12 mouse cellular contexts compared by ENCODE assay signal in the genomic region with DNA sequence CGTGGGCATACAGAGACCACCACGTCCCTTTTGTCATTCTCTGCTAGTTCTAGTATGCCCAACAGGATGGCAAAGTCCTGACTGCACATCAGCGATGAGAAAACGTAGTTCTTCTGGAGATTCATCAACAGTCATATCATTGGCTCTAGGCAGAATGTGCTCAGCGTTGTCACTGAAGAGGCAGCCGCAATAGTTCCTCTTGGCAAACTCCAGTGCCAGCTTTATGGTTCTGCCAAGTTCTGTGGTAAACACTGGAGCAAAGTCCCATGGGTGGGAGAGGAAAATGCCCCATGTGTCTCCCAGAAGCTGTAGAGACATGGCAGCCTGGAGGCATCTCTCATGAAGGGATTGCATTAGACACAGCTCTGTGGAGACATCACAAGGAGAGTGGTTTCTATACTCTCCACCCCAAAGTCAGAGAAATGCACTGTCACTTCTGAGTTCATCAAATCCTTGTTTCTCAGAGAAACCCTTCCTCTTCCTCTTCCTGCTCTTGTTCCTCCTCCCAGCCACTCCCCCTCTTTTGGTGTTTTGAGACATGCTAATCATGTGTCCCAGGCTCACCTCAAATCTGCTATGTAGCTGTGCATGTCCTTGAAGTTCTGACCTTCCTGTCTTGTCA. TPM values are rescaled to one million over a fixed set of nuclear protein-coding genes. Genes with fewer than 3 reads are reported as not detected.
A peak's percentile ranks its signal among the peaks of the same experiment; 100 is the strongest.
DNase-seq lines count a peak whose midpoint lies in the region; ATAC-seq and TF ChIP-seq lines count a peak whose summit lies in the region.
"Had no signal": no experiment of that assay in that cellular context is flagged by ENCODE, and none has a peak within 500 bp of the region (broad histone marks: within the 10 kb centered on the region; RNA-seq: fewer than 3 reads in every experiment).

No protein-coding gene starts in this region.

- WGBS in liver, embryonic 16.5 days (ENCODE audit: insufficient replicate concordance) = 64% methylated on average over 6 of the region's 6 CpGs
- WGBS in liver, embryonic 11.5 days = 78% methylated on average over 6 of the region's 6 CpGs

- H3K9me3 ChIP-seq in liver, embryonic 16.5 days (replicated peaks; ENCODE audit: control insufficient read depth, low read length) = no peaks in the 10 kb centered on the region
- H3K9me3 ChIP-seq in liver, embryonic 11.5 days (ENCODE audit: control insufficient read depth, low read length) = no peaks in the 10 kb centered on the region
- H3K9me3 ChIP-seq: embryonic facial prominence, embryonic 12.5 days; limb, embryonic 12.5 days had no signal

- DNase-seq in gastrocnemius, adult 2 months = peak; percentile 67
- no peak for DNase-seq in gastrocnemius, postnatal 4 days (ENCODE audit: low spot score in 2 of 2)
- no peak for DNase-seq in liver, embryonic 11.5 days (ENCODE audit: low spot score)
- DNase-seq in adrenal gland, postnatal 25 days = peak; percentile 6
- peak; percentile 6 to 7 for DNase-seq in layer of hippocampus, postnatal 36 days
- DNase-seq: right cerebral cortex, postnatal 14 days had no signal

- H3K27me3 ChIP-seq in liver, embryonic 16.5 days (ENCODE audit: control insufficient read depth, insufficient read depth, low read depth, low read length) = no peaks in the 10 kb centered on the region
- no peaks in the 10 kb centered on the region for H3K27me3 ChIP-seq in liver, embryonic 11.5 days (replicated peaks; ENCODE audit: control insufficient read depth, insufficient read depth, low read length)
- H3K27me3 ChIP-seq: embryonic facial prominence, embryonic 12.5 days; limb, embryonic 12.5 days had no signal

- no peak for TF ChIP-seq CTCF in gastrocnemius, adult 2 months (IDR thresholded peaks at IDR 0.05)

- no peaks in the 10 kb centered on the region; the same call in none of the 2 replicates for H3K4me1 ChIP-seq in liver, embryonic 16.5 days (ENCODE audit: control insufficient read depth, low read depth, low read length)
- H3K4me1 ChIP-seq in liver, embryonic 11.5 days (replicated peaks; ENCODE audit: control insufficient read depth, insufficient read depth, low read length) = no peaks in the 10 kb centered on the region
- H3K4me1 ChIP-seq: embryonic facial prominence, embryonic 12.5 days; limb, embryonic 12.5 days had no signal

- no peak for ATAC-seq in liver, embryonic 16.5 days (ENCODE audit: low read depth)
- no peak for ATAC-seq in liver, embryonic 11.5 days (replicated peaks; ENCODE audit: low FRiP score)
- ATAC-seq in inflammation-experienced regulatory T-cells, adult 6 months = no peak
- ATAC-seq in megakaryocyte-erythroid progenitor cell, adult 5-6 weeks (replicated peaks; ENCODE audit: low FRiP score, low TSS enrichment, poor library complexity, severe bottlenecking) = no peak

- no peaks in the 10 kb centered on the region for H3K36me3 ChIP-seq in liver, embryonic 16.5 days (ENCODE audit: control insufficient read depth, insufficient read depth)
- H3K36me3 ChIP-seq in liver, embryonic 11.5 days (ENCODE audit: control insufficient read depth, insufficient read depth, low read length) = no peaks in the 10 kb centered on the region
- H3K36me3 ChIP-seq: embryonic facial prominence, embryonic 12.5 days; limb, embryonic 12.5 days had no signal

- H3K27ac ChIP-seq in gastrocnemius, adult 2 months = peak overlapping the region; percentile 63
- H3K27ac ChIP-seq in liver, embryonic 16.5 days (ENCODE audit: low read length) = peak overlapping the region; percentile 41; the same call in 1 of the 2 replicates
- no peak overlapping the region for H3K27ac ChIP-seq in liver, embryonic 11.5 days (ENCODE audit: low read depth, low read length)
- H3K27ac ChIP-seq: embryonic facial prominence, embryonic 12.5 days; hindbrain, embryonic 14.5 days; limb, embryonic 12.5 days had no signal

- H3K4me3 ChIP-seq in gastrocnemius, adult 2 months = no peak overlapping the region
- no peak overlapping the region for H3K4me3 ChIP-seq in liver, embryonic 16.5 days (ENCODE audit: low read depth, low read length)
- H3K4me3 ChIP-seq in liver, embryonic 11.5 days (ENCODE audit: low read depth, low read length) = no peak overlapping the region
- H3K4me3 ChIP-seq: embryonic facial prominence, embryonic 12.5 days; limb, embryonic 12.5 days had no signal

- no peak overlapping the region for H3K9ac ChIP-seq in liver, embryonic 16.5 days (ENCODE audit: low read depth, low read length)
- no peak overlapping the region for H3K9ac ChIP-seq in liver, embryonic 11.5 days (ENCODE audit: low read depth, low read length)
- H3K9ac ChIP-seq: embryonic facial prominence, embryonic 12.5 days; hindbrain, embryonic 14.5 days; limb, embryonic 12.5 days had no signal

- no peak overlapping the region for H3K4me2 ChIP-seq in liver, embryonic 16.5 days (ENCODE audit: low read depth, low read length)
- no peak overlapping the region for H3K4me2 ChIP-seq in liver, embryonic 11.5 days
- H3K4me2 ChIP-seq: embryonic facial prominence, embryonic 12.5 days; hindbrain, embryonic 14.5 days; limb, embryonic 12.5 days had no signal

- intact Hi-C loops in gastrocnemius, adult 2 months (cut with DNase I) = no loop called here

RNA-seq across cellular contexts. Expression of a gene that starts 54.6 kb away (rescaled TPM):
- 100 to 1,000 TPM; 474 to 554 TPM for total RNA-seq in gastrocnemius, adult 2 months (2021)
- total RNA-seq in gastrocnemius, postnatal 4 days (2021) = 100 to 1,000 TPM; 285 to 289 TPM
- polyA plus RNA-seq in liver, embryonic 16.5 days (2015; fragmentation: Nextera tagmentation; extraction: Ambion mirVana) = 70.8 and 80.5 TPM in 2 replicates
- polyA plus RNA-seq in liver, embryonic 11.5 days (2014; fragmentation: Nextera tagmentation; extraction: Ambion mirVana) = 41.6 and 42.8 TPM in 2 replicates
- total RNA-seq in adrenal gland, postnatal 25 days (2021) = 84.2 and 86.7 TPM in 2 replicates
- 10 to 100 TPM; 81.6 to 90.6 TPM for total RNA-seq in layer of hippocampus, postnatal 36 days (2021)
- 10 to 100 TPM; 35.8 to 49.2 (median 36.8) TPM for polyA plus RNA-seq in inflammation-experienced regulatory T-cells, adult 6 months (2017; shearing (Covaris generic))
- 13.8 and 24.6 TPM in 2 replicates for total RNA-seq in megakaryocyte-erythroid progenitor cell, adult 5-6 weeks (2014; fragmentation: Nextera tagmentation)
- total RNA-seq in megakaryocyte-erythroid progenitor cell, adult 5-6 weeks (2017) = 14.1 and 25.9 TPM in 2 replicates

Comparison
In these comparisons a context has a peak if more than half of its experiments do, and no peak if none do; other contexts are left out.
1. DNase-seq: peak in gastrocnemius, adult 2 months (single experiment), adrenal gland, postnatal 25 days (single experiment) and layer of hippocampus, postnatal 36 days (2 of 2); none in gastrocnemius, postnatal 4 days (0 of 2) and liver, embryonic 11.5 days (single experiment).